Mouse (Mus musculus) E14TG2a.4 (cell line): ENCODE results near the gene Dpp4.
A peak's percentile ranks its signal among the peaks of the same experiment; 100 is the strongest.

Source experiments
- CTCF ChIP-seq: conservative IDR thresholded peaks from 2 replicates; pipeline ENCODE4 v1.5.1; 2014; ENCODE audit warnings: low read length
- NANOG ChIP-seq: IDR thresholded peaks from 2 replicates; pipeline ENCODE4 v1.6.1; 2014; ENCODE audit warnings: borderline replicate concordance, low read length, mixed read lengths

DNA sequence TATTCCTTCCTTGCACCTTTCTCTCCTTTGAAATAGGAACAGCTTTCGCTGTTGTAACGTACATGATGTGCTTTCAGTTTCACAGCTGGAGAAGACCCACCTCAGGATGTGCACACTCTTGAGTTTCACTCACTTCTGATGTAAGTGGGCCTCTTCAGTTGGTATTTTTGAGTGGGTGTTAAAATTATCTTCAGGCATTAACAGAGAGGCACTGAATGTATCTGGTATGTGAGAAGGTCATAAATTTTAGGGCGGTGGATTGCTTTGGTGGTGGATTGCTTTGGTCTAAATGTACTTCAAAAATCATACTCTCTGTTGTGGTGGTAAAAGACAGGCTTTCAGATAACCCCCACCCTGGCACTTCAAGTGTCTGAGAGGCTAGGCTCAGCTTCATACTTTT lies 17.2 kb downstream of the Dpp4 start:
- TF ChIP-seq CTCF (no peak), NANOG (0 out of 2 replicates have a peak, but pooled peaks have one; percentile 11)
